Mouse (Mus musculus) adrenal gland, adult 8-10 months (tissue): ENCODE data around the gene Gm3526. TPM values are rescaled to one million over a fixed set of nuclear protein-coding genes. Genes with fewer than 3 reads are reported as not detected.
"Not testable (repeated sequence)": the region's sequence is repeated elsewhere in the genome, so short reads cannot be mapped to it uniquely, and the experiment has no call there.

Experiments used
- DNase-seq: peaks from one replicate; pipeline ENCODE4 v3.0.0; 2022
- total RNA-seq, 4 experiments: library from RNA; stranded (reverse); gene quantifications; 2 replicates each; pipeline ENCODE4 v1.2.4; 2022

The Gm3526 gene
- under 1 TPM in 1 of 4 experiments, not detected in 3; 0.28 TPM for total RNA-seq

GRCm38 (mm10) chr14:5260480-5260879 is at the start of gene Gm3526:
Gene Gm3526 (minus strand): TSS chr14:5260580.
- DNase-seq, result not testable (repeated sequence)

Other genes starting within 250 kb of the Gm3526 start
- not detected for gene Gm3298, start 244.7 kb downstream of the Gm3526 start, total RNA-seq
- gene 4930555G01Rik, start 210.0 kb downstream of the Gm3526 start, total RNA-seq, result not detected
- not detected for gene Gm8281, start 189.5 kb downstream of the Gm3526 start, total RNA-seq
- not detected for gene Gm8279, start 129.1 kb downstream of the Gm3526 start, total RNA-seq
- not detected for gene Gm3317, start 96.0 kb downstream of the Gm3526 start, total RNA-seq
- gene Gm8271, start 74.8 kb downstream of the Gm3526 start, total RNA-seq, result not detected
- not detected for gene Gm3542, start 74.3 kb upstream of the Gm3526 start, total RNA-seq
- under 1 TPM in 1 of 4 experiments, not detected in 3; 0.24 TPM for gene Gm3500, start 128.5 kb upstream of the Gm3526 start, total RNA-seq
- under 1 TPM in 2 of 4 experiments, not detected in 2; 0.21 to 0.77 TPM for gene Gm3194, start 194.9 kb upstream of the Gm3526 start, total RNA-seq
- not detected for gene Gm8246, start 217.2 kb upstream of the Gm3526 start, total RNA-seq
- not detected for gene Gm3187, start 223.6 kb upstream of the Gm3526 start, total RNA-seq
- under 1 TPM in 1 of 4 experiments, not detected in 3; 0.20 TPM for gene Gm3488, start 241.1 kb upstream of the Gm3526 start, total RNA-seq